Mouse (Mus musculus) spleen, adult 2 months (tissue): ENCODE data around the gene Runx2.

ENCODE experiments used
- CTCF ChIP-seq: fragments of 200-500 bp; IDR thresholded peaks from 2 replicates; pipeline ENCODE4 v1.5.1; 2011; ENCODE audit warnings: mild to moderate bottlenecking, inconsistent platforms; ENCODE audit not compliant: insufficient read depth, insufficient read length, insufficient replicate concordance; ENCODE audit errors: extremely low read depth
- POLR2A ChIP-seq: fragments of 200-500 bp; IDR thresholded peaks from 2 replicates; pipeline ENCODE4 v1.6.1; 2011; ENCODE audit warnings: low read depth, low read length, inconsistent platforms

DNA sequence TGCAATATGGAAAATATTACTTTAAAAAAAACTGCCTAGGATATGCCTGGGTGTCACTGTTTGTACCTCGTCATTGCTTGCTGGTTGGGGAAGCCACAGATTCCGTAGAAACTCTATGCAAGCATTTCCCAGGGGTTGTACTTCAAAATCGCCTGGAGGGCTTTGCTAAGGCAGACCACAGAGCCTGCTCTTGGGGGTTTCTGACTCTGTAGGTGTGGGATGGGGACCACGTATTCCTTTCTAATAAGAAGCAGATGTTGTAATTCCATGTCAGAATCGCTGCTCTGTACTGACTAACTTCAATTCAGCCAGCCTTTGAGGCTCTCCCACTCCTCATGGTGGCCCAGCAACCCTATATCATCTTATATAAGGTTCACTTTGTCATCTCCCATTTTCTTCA, 46.1 kb downstream of the Runx2 start:
- TF ChIP-seq CTCF, result no peak
- TF ChIP-seq POLR2A, result no peak
